Mouse (Mus musculus) limb, embryonic 11.5 days (tissue): ENCODE data around the gene Pkd1l1. TPM values are rescaled to one million over a fixed set of nuclear protein-coding genes. Genes with fewer than 3 reads are reported as not detected.

Source experiments
- ATAC-seq: fragments of 200-750 bp; cut with Nextera tagmentation; 2 replicates; pipeline ENCODE4 v1.8.0; 2017; ENCODE audit warnings: low read depth; ENCODE audit not compliant: insufficient number of reproducible peaks, low FRiP score, low TSS enrichment
- DNase-seq: peaks from one replicate; pipeline ENCODE4 v3.0.0-alpha.2; 2015; ENCODE audit warnings: low spot score
- H3K27ac ChIP-seq: fragments of 300-500 bp; sonication (generic); replicated peaks from 2 replicates; pipeline ENCODE4 v1.5.1; 2014; ENCODE audit warnings: low read depth, mild to moderate bottlenecking, low read length
- H3K27me3 ChIP-seq: fragments of 300-500 bp; sonication (generic); 2 replicates; pipeline ENCODE4 v1.6.1; 2014; ENCODE audit warnings: mild to moderate bottlenecking, low read length, mixed read lengths; ENCODE audit not compliant: control insufficient read depth, insufficient read depth
- H3K36me3 ChIP-seq: fragments of 300-500 bp; sonication (generic); 2 replicates; pipeline ENCODE4 v1.6.1; 2014; ENCODE audit warnings: mild to moderate bottlenecking, low read length, moderate library complexity, mixed read lengths; ENCODE audit not compliant: control insufficient read depth, insufficient read depth
- H3K4me1 ChIP-seq: fragments of 300-500 bp; sonication (generic); 2 replicates; pipeline ENCODE4 v1.6.1; 2014; ENCODE audit warnings: low read length, mixed read lengths; ENCODE audit not compliant: control insufficient read depth, insufficient read depth
- H3K4me2 ChIP-seq: fragments of 300-500 bp; sonication (generic); 2 replicates; pipeline ENCODE4 v1.6.1; 2014; ENCODE audit warnings: low read depth, mild to moderate bottlenecking, moderate library complexity; ENCODE audit not compliant: severe bottlenecking
- H3K4me3 ChIP-seq: fragments of 300-500 bp; sonication (generic); 2 replicates; pipeline ENCODE4 v1.5.1; 2014; ENCODE audit warnings: low read depth, low read length
- H3K9ac ChIP-seq: fragments of 300-500 bp; sonication (generic); 2 replicates; pipeline ENCODE4 v1.6.1; 2014; ENCODE audit warnings: mild to moderate bottlenecking, low read length
- H3K9me3 ChIP-seq: fragments of 300-500 bp; sonication (generic); 2 replicates; pipeline ENCODE4 v1.6.1; 2016; ENCODE audit warnings: low read length; ENCODE audit not compliant: control insufficient read depth
- WGBS: fragments of 180-500 bp; shearing (Covaris S2); extraction: QIAGEN DNeasy Blood & Tissue Kit; methylation state at CpG from one replicate; pipeline ENCODE4 v1.1.7; 2014; 5-methylcytosine and 5-hydroxymethylcytosine counted together
- polyA plus RNA-seq: library from polyadenylated mRNA; unstranded; fragments of >200 nt; fragmentation: Nextera tagmentation; extraction: Ambion mirVana; gene quantifications from 2 replicates; pipeline ENCODE4 v1.2.1, GENCODE M21; 2014

The Pkd1l1 gene
- polyA plus RNA-seq, 1 experiment from 2014 or later: 0.03 TPM

DNA sequence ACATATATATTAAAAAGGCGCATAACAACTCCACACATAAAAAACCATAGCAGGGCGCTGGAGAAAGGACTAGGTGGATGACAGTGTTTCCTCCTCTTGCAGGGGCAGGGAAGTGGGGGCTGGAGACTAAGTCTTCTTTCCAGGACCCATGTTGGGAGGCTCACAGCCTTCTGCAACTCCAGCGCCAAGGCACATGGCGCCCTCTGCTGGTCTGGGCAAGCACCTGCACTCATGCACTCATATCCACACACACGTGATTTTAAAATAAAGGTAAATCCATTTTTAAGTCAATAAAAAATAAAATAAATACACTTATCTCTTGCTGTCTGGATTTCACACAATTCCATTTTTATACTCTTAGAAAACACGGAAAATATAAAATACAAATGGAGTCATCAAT is 16.0 kb downstream of the Pkd1l1 start:
- 68% methylated on average over 6 of the region's 6 CpGs for WGBS
- Histone ChIP-seq H3K9ac (no peak overlapping the region), H3K9me3 (no peaks in the 10 kb centered on the region), H3K27me3 (no peaks in the 10 kb centered on the region), H3K4me3 (no peak overlapping the region), H3K4me1 (no peaks in the 10 kb centered on the region), H3K27ac (no peak overlapping the region), H3K36me3 (no peaks in the 10 kb centered on the region), H3K4me2 (no peak overlapping the region)
- DNase-seq: peak; percentile 32
- ATAC-seq: no peak

DNA sequence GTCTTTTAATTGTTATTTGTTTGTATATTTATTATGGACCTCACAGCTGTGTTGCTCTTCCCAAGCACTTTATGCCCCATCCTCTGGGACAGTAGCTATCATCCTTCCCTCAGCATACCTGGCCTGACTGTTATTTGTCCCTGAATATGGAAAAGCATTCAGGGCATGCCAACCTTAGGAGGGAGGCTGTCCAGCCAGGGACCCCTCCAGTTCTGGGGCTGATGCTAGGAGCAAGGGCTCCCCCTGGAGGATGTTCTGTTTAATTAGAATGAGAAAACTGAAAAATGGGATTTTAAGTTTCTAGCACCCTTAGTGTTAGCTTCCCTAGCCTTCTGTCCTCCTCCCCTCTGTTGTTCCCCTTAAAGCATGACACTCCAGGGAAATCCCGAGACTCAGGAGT is 17.4 kb downstream of the Pkd1l1 start:
- peak; percentile 71 for DNase-seq
- Histone ChIP-seq H3K27ac (no peak overlapping the region), H3K9ac (no peak overlapping the region), H3K9me3 (no peaks in the 10 kb centered on the region), H3K27me3 (no peaks in the 10 kb centered on the region), H3K4me3 (no peak overlapping the region), H3K4me1 (no peaks in the 10 kb centered on the region), H3K36me3 (no peaks in the 10 kb centered on the region), H3K4me2 (no peak overlapping the region)
- 12% methylated on average over 1 of the region's 1 CpGs for WGBS
- peak; percentile 69; the same call in 1 of the 2 replicates for ATAC-seq

DNA sequence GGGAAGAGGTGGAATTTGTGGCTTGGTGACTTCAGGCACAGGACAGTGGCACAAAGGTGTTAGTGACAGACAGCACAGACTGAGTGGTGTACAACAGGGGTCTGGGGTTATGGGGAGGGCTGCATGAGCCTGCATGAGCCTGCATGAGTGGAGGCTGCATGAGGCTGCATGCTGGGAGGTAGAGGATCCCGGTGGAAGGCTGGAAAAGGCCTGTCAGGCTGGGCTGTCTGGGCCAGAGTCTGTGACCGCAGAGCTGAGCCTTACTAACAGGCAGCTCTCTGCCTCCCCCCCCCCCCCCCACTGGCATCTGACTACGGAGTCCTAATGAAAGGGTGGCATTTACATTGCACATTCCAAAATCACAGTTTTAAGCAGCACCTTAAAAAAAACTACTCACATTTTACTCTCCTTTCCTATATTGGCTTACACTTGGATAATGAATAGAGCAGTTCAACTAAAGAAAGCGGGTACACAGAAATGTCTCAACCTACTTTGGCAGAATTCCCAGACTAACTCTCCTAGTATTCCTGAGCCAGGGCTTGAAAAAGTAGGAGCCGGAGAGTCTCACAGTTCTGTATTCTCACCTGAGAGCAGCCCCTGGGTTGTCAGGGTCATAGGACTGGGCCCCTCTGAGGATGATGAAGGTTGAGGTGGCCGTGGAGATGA is 23.2 kb downstream of the Pkd1l1 start:
- Histone ChIP-seq H3K4me1 (no peaks in the 10 kb centered on the region), H3K27me3 (no peaks in the 10 kb centered on the region), H3K9ac (no peak overlapping the region), H3K4me3 (no peak overlapping the region), H3K27ac (no peak overlapping the region), H3K4me2 (no peak overlapping the region), H3K36me3 (no peaks in the 10 kb centered on the region), H3K9me3 (no peaks in the 10 kb centered on the region)
- no peak for DNase-seq
- peak; percentile 49 for ATAC-seq
- WGBS: 82% methylated on average over 6 of the region's 6 CpGs

DNA sequence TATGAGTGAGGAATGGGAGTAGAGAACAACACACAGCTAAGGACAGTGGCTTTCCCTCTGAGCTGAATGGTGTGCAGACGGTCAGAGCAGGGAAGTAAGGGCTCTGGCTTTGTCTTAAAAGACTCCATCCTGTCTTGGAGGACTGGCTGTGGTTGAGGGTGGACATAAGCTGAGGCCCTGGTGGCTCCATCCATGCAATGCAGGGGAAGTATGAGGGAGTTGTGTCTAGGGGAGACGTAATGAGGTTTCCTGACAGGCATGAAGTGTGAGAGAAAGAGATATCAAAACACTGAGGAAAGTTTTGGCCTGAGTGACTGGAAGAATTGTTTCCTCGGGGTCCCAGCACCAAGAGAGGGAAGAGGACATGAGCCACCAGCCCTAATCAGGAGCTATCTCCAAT is 24.2 kb downstream of the Pkd1l1 start:
- no peaks in the 10 kb centered on the region for H3K4me1 ChIP-seq
- DNase-seq (no peak), ATAC-seq (no peak)
- H3K36me3 ChIP-seq: no peaks in the 10 kb centered on the region
- WGBS: 73% methylated on average over 3 of the region's 3 CpGs
- H3K4me2 ChIP-seq: no peak overlapping the region
- no peak overlapping the region for H3K27ac ChIP-seq
- H3K27me3 ChIP-seq: no peaks in the 10 kb centered on the region
- H3K9me3 ChIP-seq: no peaks in the 10 kb centered on the region
- no peak overlapping the region for H3K4me3 ChIP-seq
- H3K9ac ChIP-seq: no peak overlapping the region

DNA sequence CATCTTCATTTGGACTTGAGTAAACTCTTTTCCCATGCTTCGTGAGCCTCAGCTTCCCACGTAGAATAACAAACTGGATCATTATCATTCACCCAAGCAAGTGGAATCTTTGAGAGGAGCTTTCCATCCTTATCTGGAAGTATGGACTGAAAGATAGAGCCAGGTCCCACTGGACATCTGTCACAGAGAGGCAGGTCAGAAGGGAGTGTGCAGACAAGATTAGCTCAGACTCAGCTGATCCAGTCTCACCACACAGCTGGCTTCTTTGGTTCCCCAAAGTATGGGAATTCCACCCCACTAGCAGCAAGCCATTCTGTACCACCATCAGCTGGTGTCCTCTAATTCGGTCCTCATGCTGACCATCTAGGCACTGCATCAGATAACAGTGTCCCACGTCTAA is 29.0 kb downstream of the Pkd1l1 start:
- H3K4me2 ChIP-seq: no peak overlapping the region
- H3K4me1 ChIP-seq: no peaks in the 10 kb centered on the region
- H3K36me3 ChIP-seq: no peaks in the 10 kb centered on the region
- no peak overlapping the region for H3K9ac ChIP-seq
- no peak for DNase-seq
- H3K9me3 ChIP-seq: no peaks in the 10 kb centered on the region
- no peak for ATAC-seq
- H3K27me3 ChIP-seq: no peaks in the 10 kb centered on the region
- H3K4me3 ChIP-seq: no peak overlapping the region
- H3K27ac ChIP-seq: no peak overlapping the region
- 79% methylated on average over 4 of the region's 4 CpGs for WGBS

DNA sequence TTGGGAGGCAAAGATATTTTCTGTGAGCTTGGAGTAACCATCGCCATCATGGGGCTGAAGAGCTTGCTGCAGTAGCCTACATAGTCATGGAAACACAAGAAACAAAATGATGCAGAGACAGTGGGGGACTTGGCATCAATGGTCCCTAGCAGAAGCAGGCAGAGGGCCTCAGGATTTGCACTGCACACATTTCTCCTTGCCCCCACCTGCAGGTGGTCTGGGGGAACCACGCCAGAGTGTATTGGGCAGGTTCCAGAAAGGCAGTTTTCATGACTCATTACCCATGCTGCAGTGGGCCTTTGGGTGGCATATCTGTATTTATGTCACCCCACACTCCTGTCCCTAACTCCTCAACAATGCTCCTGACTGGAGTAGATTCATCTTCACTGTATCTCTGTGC is 30.6 kb downstream of the Pkd1l1 start:
- Histone ChIP-seq H3K36me3 (no peaks in the 10 kb centered on the region), H3K4me3 (no peak overlapping the region), H3K9me3 (no peaks in the 10 kb centered on the region), H3K27me3 (no peaks in the 10 kb centered on the region), H3K4me2 (no peak overlapping the region), H3K27ac (no peak overlapping the region), H3K9ac (no peak overlapping the region), H3K4me1 (no peaks in the 10 kb centered on the region)
- ATAC-seq (no peak), DNase-seq (no peak)
- 78% methylated on average over 2 of the region's 2 CpGs for WGBS

DNA sequence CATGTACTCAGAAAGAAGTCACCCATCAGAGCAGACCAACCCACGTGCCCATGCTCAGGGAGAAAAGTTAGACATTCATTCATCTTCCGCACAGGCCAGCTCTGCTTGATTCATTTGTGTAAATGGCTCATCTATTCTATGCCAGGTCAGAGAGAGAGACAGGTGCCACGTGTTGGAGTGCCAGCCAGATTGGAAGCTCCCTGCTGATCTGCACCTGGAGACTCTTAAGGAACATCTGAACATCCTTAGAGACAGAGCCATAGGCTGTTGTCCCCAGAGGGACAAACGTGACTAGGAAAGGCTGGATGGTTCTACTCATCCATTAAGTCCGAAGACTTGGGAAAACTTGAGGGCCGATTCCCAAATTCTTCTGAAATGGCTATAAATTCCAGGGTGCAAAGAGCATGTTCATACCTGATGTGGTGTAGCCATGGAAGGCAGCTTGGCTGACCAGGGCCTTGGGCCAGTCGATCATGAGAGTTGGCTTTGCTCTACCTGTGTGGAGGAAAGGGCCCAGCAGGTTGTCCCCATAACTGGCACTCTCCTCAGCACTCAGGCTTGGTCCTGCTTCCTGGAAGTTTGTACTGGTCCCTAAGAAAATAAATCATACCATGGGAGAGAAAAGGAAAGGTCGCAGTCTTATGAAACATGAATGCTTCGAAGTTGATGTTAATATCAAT is 36.5 kb downstream of the Pkd1l1 start:
- WGBS: 84% methylated on average over 9 of the region's 9 CpGs
- no peaks in the 10 kb centered on the region for H3K27me3 ChIP-seq
- no peak overlapping the region for H3K27ac ChIP-seq
- no peak overlapping the region for H3K4me2 ChIP-seq
- DNase-seq (no peak), ATAC-seq (no peak)
- H3K4me3 ChIP-seq: no peak overlapping the region
- H3K4me1 ChIP-seq: no peaks in the 10 kb centered on the region
- no peaks in the 10 kb centered on the region for H3K9me3 ChIP-seq
- H3K36me3 ChIP-seq: no peaks in the 10 kb centered on the region
- no peak overlapping the region for H3K9ac ChIP-seq

DNA sequence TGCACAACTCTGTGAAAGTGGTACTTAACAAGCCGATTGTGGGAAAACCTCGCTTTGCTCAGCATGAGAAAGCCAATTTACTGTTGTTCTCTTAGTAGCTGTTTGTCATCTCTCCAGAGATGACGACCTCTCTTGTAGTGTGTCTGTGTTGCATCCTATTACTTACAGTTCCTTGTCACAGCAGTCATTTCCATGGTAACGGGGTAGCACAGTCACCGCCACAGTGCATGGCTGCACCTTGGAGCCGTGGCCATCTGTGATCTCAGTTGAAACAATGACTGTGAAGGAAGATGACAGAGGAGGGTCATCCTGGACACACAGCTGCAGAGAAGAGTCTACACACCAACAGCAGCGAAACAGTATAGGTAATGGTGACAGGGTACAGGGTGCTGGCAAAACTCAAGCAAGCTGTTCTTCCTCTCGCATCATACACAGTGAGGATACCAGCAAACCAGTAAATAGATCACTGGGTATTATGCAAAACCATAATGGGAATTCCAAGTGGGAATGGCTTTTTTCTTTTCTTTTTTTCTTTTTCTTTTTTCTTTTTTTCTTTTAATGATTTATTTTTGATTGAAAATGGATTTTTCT is 56.9 kb downstream of the Pkd1l1 start:
- Histone ChIP-seq H3K9me3 (no peaks in the 10 kb centered on the region), H3K27ac (no peak overlapping the region), H3K4me3 (no peak overlapping the region), H3K4me2 (no peak overlapping the region), H3K4me1 (no peaks in the 10 kb centered on the region), H3K27me3 (no peaks in the 10 kb centered on the region), H3K36me3 (no peaks in the 10 kb centered on the region), H3K9ac (no peak overlapping the region)
- 82% methylated on average over 8 of the region's 8 CpGs for WGBS
- no peak for ATAC-seq
- no peak for DNase-seq
